Comparison of ENCODE assay signal across 8 mouse cellular contexts in the genomic region with DNA sequence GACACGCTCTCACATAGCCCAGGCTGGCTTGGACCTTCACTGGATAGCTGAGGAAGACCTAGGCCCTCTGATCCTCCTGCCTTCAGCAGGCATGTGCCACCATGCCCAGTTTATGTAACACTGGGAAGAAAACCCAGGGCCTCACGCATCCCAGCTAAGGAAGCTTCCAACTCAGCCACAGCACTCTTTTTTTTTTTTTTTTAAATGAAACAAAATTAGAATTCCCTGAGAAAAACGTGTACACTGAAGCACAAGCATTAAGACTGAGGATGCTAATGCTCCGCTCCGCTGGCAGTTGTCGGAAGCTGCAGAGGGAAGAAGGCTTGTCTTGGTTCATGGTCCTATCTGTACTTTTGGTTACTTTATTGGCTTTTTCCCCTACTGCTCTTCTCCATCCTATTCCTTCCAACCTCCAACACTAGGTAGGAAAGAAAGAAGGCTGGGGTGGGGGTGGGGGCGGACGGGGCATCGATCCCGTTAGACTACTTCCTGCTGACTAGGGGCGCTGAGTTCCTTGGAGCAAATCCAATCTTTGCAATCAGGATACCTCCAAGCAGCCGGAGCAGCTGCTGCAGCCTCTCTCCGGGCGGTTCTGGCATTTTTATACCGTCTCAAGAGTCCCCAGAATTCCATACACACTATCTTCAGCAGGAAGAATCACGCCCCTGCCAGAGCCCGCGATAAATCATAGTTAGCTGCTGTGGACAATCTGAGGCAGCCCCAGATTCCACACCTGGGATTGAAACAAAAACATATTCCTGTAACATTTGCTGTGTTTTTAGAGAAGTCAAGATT. TPM values are rescaled to one million over a fixed set of nuclear protein-coding genes. Genes with fewer than 3 reads are reported as not detected.
A peak's percentile ranks its signal among the peaks of the same experiment; 100 is the strongest.
DNase-seq lines count a peak whose midpoint lies in the region; ATAC-seq and TF ChIP-seq lines count a peak whose summit lies in the region.

No protein-coding gene starts in this region.

- peak overlapping the region; percentile 72; the same call in 1 of the 2 replicates for H3K27ac ChIP-seq in heart, embryonic 10.5 days
- H3K27ac ChIP-seq in ES-E14 (ENCODE audit: insufficient read depth, low read depth, low read length, poor library complexity, severe bottlenecking) = no peak overlapping the region
- peak overlapping the region; percentile 64 for H3K27ac ChIP-seq in forebrain, postnatal 0 days (ENCODE audit: low read depth, low read length)
- no peak overlapping the region for H3K27ac ChIP-seq in liver, embryonic 15.5 days (replicated peaks)

- no peak for ATAC-seq in forebrain, postnatal 0 days
- ATAC-seq in liver, embryonic 15.5 days (ENCODE audit: insufficient read depth) = no peak

- in situ Hi-C loops in ES-E14 (cut with MboI; ENCODE audit: low sequenced_read_pairs in 2 of 2, unreplicated experiment in 2 of 2) = loop anchor here in 1 of 2 experiments (10.0 kb wide), 1 partner anchor 99 kb away; no protein-coding TSS in a partner anchor

- peak overlapping the region; percentile 50 for H3K4me3 ChIP-seq in heart, embryonic 10.5 days
- H3K4me3 ChIP-seq in ES-E14 (ENCODE audit: insufficient read depth in 1 of 2, low read depth in 1 of 2, low read length in 2 of 2, poor library complexity in 1 of 2, severe bottlenecking in 1 of 2) = peak overlapping the region; percentile 52 to 81
- no peak overlapping the region for H3K4me3 ChIP-seq in forebrain, postnatal 0 days (ENCODE audit: low read depth, low read length)
- H3K4me3 ChIP-seq in liver, embryonic 15.5 days (replicated peaks) = no peak overlapping the region; the same call in 1 of the 2 replicates

- 39% methylated on average over 18 of the region's 18 CpGs for WGBS in heart, embryonic 10.5 days
- WGBS in forebrain, postnatal 0 days = 25% methylated on average over 18 of the region's 18 CpGs
- 47% methylated on average over 18 of the region's 18 CpGs for WGBS in liver, embryonic 15.5 days (ENCODE audit: insufficient replicate concordance)

- H3K9ac ChIP-seq in ES-E14 (ENCODE audit: insufficient read depth, low read depth, low read length, poor library complexity, severe bottlenecking) = peak overlapping the region; percentile 11; the same call in 1 of the 2 replicates
- no peak overlapping the region for H3K9ac ChIP-seq in forebrain, postnatal 0 days
- H3K9ac ChIP-seq in liver, embryonic 15.5 days = no peak overlapping the region

- TF ChIP-seq CTCF in forebrain, postnatal 0 days (IDR thresholded peaks at IDR 0.05; ENCODE audit: low read depth) = no peak

- DNase-seq in heart, embryonic 10.5 days (ENCODE audit: low spot score) = no peak
- DNase-seq in heart, adult 18-20 months = no peak
- DNase-seq in ES-E14 (ENCODE audit: low read depth, low spot score) = no peak
- DNase-seq in forebrain, postnatal 0 days = peak; percentile 51
- DNase-seq in layer of hippocampus, postnatal 14 days (ENCODE audit: low spot score in 2 of 2) = no peak
- no peak for DNase-seq in retina, postnatal 1 day
- no peak for DNase-seq in right cerebral cortex, adult 18-20 months

- H3K9me3 ChIP-seq in heart, embryonic 10.5 days = no peaks in the 10 kb centered on the region
- no peaks in the 10 kb centered on the region for H3K9me3 ChIP-seq in ES-E14 (ENCODE audit: control insufficient read depth, insufficient read depth, low read depth, low read length)
- no peaks in the 10 kb centered on the region for H3K9me3 ChIP-seq in forebrain, postnatal 0 days (ENCODE audit: low read length)
- no peaks in the 10 kb centered on the region for H3K9me3 ChIP-seq in liver, embryonic 15.5 days (replicated peaks)

- H3K36me3 ChIP-seq in heart, embryonic 10.5 days = no peaks in the 10 kb centered on the region
- no peaks in the 10 kb centered on the region for H3K36me3 ChIP-seq in ES-E14 (ENCODE audit: control insufficient read depth, insufficient read depth, low read length, poor library complexity, severe bottlenecking)
- no peaks in the 10 kb centered on the region for H3K36me3 ChIP-seq in forebrain, postnatal 0 days (ENCODE audit: insufficient read depth)
- no peaks in the 10 kb centered on the region for H3K36me3 ChIP-seq in liver, embryonic 15.5 days (replicated peaks)

- peak overlapping the region; percentile 11 for H3K4me2 ChIP-seq in forebrain, postnatal 0 days (ENCODE audit: low read depth)
- H3K4me2 ChIP-seq in liver, embryonic 15.5 days = peak overlapping the region; percentile 35; the same call in 1 of the 2 replicates

- H3K4me1 ChIP-seq in heart, embryonic 10.5 days = peaks cover 28% of the 10 kb centered on the region
- H3K4me1 ChIP-seq in ES-E14 (ENCODE audit: control insufficient read depth in 2 of 2, insufficient read depth in 2 of 2, low read length in 2 of 2, poor library complexity in 1 of 2) = peaks cover 0 to 21% of the 10 kb centered on the region in 2 experiments; a peak in 3 of 4 replicates
- H3K4me1 ChIP-seq in forebrain, postnatal 0 days (ENCODE audit: insufficient read depth) = peaks cover 12% of the 10 kb centered on the region
- peaks cover 7% of the 10 kb centered on the region for H3K4me1 ChIP-seq in liver, embryonic 15.5 days (replicated peaks)

- no peaks in the 10 kb centered on the region for H3K27me3 ChIP-seq in heart, embryonic 10.5 days (ENCODE audit: insufficient read depth, poor library complexity, severe bottlenecking)
- no peaks in the 10 kb centered on the region for H3K27me3 ChIP-seq in forebrain, postnatal 0 days (ENCODE audit: insufficient read depth, low read length)
- no peaks in the 10 kb centered on the region for H3K27me3 ChIP-seq in liver, embryonic 15.5 days

TF ChIP-seq in ES-E14, 5 proteins besides CTCF, POLR2A, EP300 and RAD21:
- TF ChIP-seq ZC3H11A (IDR thresholded peaks at IDR 0.05; ENCODE audit: borderline replicate concordance, low read depth, low read length) = no peak
- TF ChIP-seq MAFK (IDR thresholded peaks at IDR 0.05; ENCODE audit: insufficient read depth, low read depth, low read length) = no peak
- TF ChIP-seq HCFC1 (IDR thresholded peaks at IDR 0.05; ENCODE audit: borderline replicate concordance, insufficient read depth, low read length) = no peak
- no peak for TF ChIP-seq ZNF384 (IDR thresholded peaks at IDR 0.05; ENCODE audit: low read depth, low read length)
- TF ChIP-seq CHD2 (IDR thresholded peaks at IDR 0.05; ENCODE audit: low read depth, low read length) = no peak

RNA-seq across cellular contexts. Expression of a gene that starts 25.2 kb away (rescaled TPM):
- 148 and 164 TPM in 2 replicates for polyA plus RNA-seq in heart, embryonic 10.5 days (2016; fragmentation: Nextera tagmentation; extraction: Ambion mirVana)
- total RNA-seq in heart, adult 18-20 months (2021) = 10 to 100 TPM; 32.7 to 33.4 TPM
- total RNA-seq in ES-E14 (2012; rRNA removed) = 57.1 and 65.7 TPM in 2 replicates
- total RNA-seq in forebrain, postnatal 0 days (2014; rRNA removed) = 99.3 and 112 TPM in 2 replicates
- 99.7 and 112 TPM in 2 replicates for polyA plus RNA-seq in forebrain, postnatal 0 days (2015; fragmentation: Nextera tagmentation; extraction: Ambion mirVana)
- polyA plus RNA-seq in liver, embryonic 15.5 days (2015; fragmentation: Nextera tagmentation; extraction: Ambion mirVana) = 41.0 and 41.9 TPM in 2 replicates
- 10 to 100 TPM; 91.7 to 93.9 TPM for total RNA-seq in layer of hippocampus, postnatal 14 days (2021)

RNA-seq across cellular contexts. Expression of a gene that starts 59.3 kb away (rescaled TPM):
- 46.2 and 56.0 TPM in 2 replicates for polyA plus RNA-seq in heart, embryonic 10.5 days (2016; fragmentation: Nextera tagmentation; extraction: Ambion mirVana)
- 10 to 100 TPM; 86.8 to 98.2 TPM for total RNA-seq in heart, adult 18-20 months (2021)
- total RNA-seq in ES-E14 (2012; rRNA removed) = 36.7 and 43.6 TPM in 2 replicates
- total RNA-seq in forebrain, postnatal 0 days (2014; rRNA removed) = 81.3 and 82.9 TPM in 2 replicates
- polyA plus RNA-seq in forebrain, postnatal 0 days (2015; fragmentation: Nextera tagmentation; extraction: Ambion mirVana) = 62.1 and 65.1 TPM in 2 replicates
- 18.0 and 20.4 TPM in 2 replicates for polyA plus RNA-seq in liver, embryonic 15.5 days (2015; fragmentation: Nextera tagmentation; extraction: Ambion mirVana)
- total RNA-seq in layer of hippocampus, postnatal 14 days (2021) = 100 to 1,000 TPM; 171 to 174 TPM

Comparison
In these comparisons a context has a peak if more than half of its experiments do, and no peak if none do; other contexts are left out.
1. H3K27ac ChIP-seq: peak in heart, embryonic 10.5 days (single experiment) and forebrain, postnatal 0 days (single experiment); none in ES-E14 (single experiment) and liver, embryonic 15.5 days (single experiment).
2. H3K4me3 ChIP-seq: peak in heart, embryonic 10.5 days (single experiment) and ES-E14 (2 of 2); none in forebrain, postnatal 0 days (single experiment) and liver, embryonic 15.5 days (single experiment).